Mouse (Mus musculus) neutrophil, adult 5-6 weeks (primary cell): Measurements from ENCODE around the gene Pogk. TPM values are rescaled to one million over a fixed set of nuclear protein-coding genes. Genes with fewer than 3 reads are reported as not detected.

Experiments used
- ATAC-seq: fragments of 151-379, 151-347 bp; 2 replicates; pipeline ENCODE4 v1.8.0; 2017; ENCODE audit warnings: mild to moderate bottlenecking, moderate TSS enrichment; ENCODE audit not compliant: insufficient number of reproducible peaks, poor library complexity, low FRiP score, severe bottlenecking; ENCODE audit errors: extremely low read depth
- total RNA-seq: library from RNA; stranded (forward); fragments of 200-1000 nt; gene quantifications from 2 replicates; pipeline ENCODE4 v1.2.3, GENCODE M21; 2017

The Pogk gene
- total RNA-seq: 2.0 and 2.6 TPM in 2 replicates

GRCm38 (mm10) chr1:166409701-166410220 is at the start of gene Pogk:
Gene Pogk, minus strand, starts transcription at chr1:166409863.
- peak; percentile 71 for ATAC-seq

- no peak for ATAC-seq
Measured at GRCm38 (mm10) chr1:166441992-166442391, 32.3 kb upstream of the Pogk start.

- ATAC-seq: no peak
Measured at GRCm38 (mm10) chr1:166439426-166439825, 29.8 kb upstream of the Pogk start.

GRCm38 (mm10) chr1:166429809-166430431 is 20.3 kb upstream of the Pogk start:
- peak; percentile 23; the same call in 1 of the 2 replicates for ATAC-seq

GRCm38 (mm10) chr1:166429053-166429452 is 19.4 kb upstream of the Pogk start:
- no peak for ATAC-seq

GRCm38 (mm10) chr1:166412266-166412665 is 2.6 kb upstream of the Pogk start:
- ATAC-seq: no peak

GRCm38 (mm10) chr1:166411541-166411940 is 1.9 kb upstream of the Pogk start:
- ATAC-seq: no peak

- ATAC-seq: peak; percentile 14; the same call in 1 of the 2 replicates
Measured at GRCm38 (mm10) chr1:166409177-166409700, 424 bp downstream of the Pogk start.

GRCm38 (mm10) chr1:166403846-166404245 is 5.8 kb downstream of the Pogk start:
- ATAC-seq: no peak

GRCm38 (mm10) chr1:166402003-166402402 is 7.7 kb downstream of the Pogk start:
- no peak for ATAC-seq

- no peak for ATAC-seq
Measured at GRCm38 (mm10) chr1:166401455-166401854, 8.2 kb downstream of the Pogk start.

- ATAC-seq: no peak
Measured at GRCm38 (mm10) chr1:166396381-166396780, 13.3 kb downstream of the Pogk start.

- ATAC-seq: no peak
Measured at GRCm38 (mm10) chr1:166395661-166396060, 14.0 kb downstream of the Pogk start.

- ATAC-seq: no peak
Measured at GRCm38 (mm10) chr1:166394770-166395169, 14.9 kb downstream of the Pogk start.

- ATAC-seq: no peak
Measured at GRCm38 (mm10) chr1:166391671-166392070, 18.0 kb downstream of the Pogk start.

GRCm38 (mm10) chr1:166389406-166390125 is 20.1 kb downstream of the Pogk start:
- no peak for ATAC-seq

- no peak for ATAC-seq
Measured at GRCm38 (mm10) chr1:166388511-166388910, 21.2 kb downstream of the Pogk start.

GRCm38 (mm10) chr1:166385431-166385830 is 24.2 kb downstream of the Pogk start:
- no peak for ATAC-seq

GRCm38 (mm10) chr1:166384614-166385013 is 25.0 kb downstream of the Pogk start:
- ATAC-seq: no peak

GRCm38 (mm10) chr1:166382626-166383025 is 27.0 kb downstream of the Pogk start:
- ATAC-seq: no peak
